Mouse (Mus musculus) adrenal gland, postnatal 36 days (tissue): ENCODE measurements at regions not wholly inside any gene's neighbourhood (a gene's known extent, or its start where the extent isn't known, plus 50 kb on each side); places are given as distances from the start of the nearest gene placed in this dataset.

Source experiments
- DNase-seq, 2 experiments: peaks; one replicate each; pipeline ENCODE4 v3.0.0; 2021; ENCODE audit warnings: mixed read lengths in 1 of 2

DNA sequence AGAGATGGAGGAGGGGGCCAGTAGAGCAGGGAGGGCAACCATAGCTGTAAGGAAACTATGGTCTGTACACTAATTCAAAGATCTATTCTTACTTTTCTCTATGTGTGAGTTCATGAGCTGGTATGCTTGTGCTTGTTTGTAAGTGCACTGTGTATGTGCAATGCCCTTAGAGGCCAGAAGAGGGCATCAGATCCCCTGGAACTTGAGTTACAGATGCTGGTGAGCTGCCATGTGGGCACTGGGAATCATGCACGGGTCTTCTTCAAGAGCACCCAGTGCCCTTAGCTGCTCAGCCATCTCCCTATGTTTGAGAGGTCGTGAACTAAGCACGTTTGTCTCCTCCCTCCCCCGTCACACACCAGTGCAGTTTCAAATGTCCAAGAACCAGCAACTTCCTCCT lies 68.9 kb downstream of the Tbx3 start:
- no peak for DNase-seq

GRCm38 (mm10) chr5:119741116-119741515 lies 70.6 kb downstream of the Tbx3 start:
- DNase-seq = peak; percentile 41 to 63

- DNase-seq = no peak
Observed at GRCm38 (mm10) chr5:119743733-119744132, 73.3 kb downstream of the Tbx3 start.

GRCm38 (mm10) chr5:119747038-119747437 lies 76.6 kb downstream of the Tbx3 start:
- no peak for DNase-seq

DNA sequence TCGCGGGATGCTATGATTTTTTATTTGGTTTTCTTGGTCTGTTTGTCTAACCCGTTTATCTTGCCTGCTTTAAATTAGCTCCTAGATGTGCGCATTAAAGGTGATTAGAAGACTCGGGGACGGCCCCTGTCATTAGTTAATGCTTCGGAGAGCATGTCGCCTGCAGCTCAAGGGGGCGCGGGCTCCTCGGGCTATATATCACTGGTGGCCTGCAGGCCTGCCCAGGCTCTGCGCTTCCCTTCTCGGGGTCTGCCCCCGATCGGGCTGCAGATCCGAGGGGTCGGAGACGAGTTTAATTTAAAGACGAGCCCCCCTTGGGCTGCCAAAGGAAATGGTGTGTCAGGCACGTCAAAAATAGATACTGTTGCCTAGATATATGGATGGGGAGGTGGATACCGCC lies 78.2 kb downstream of the Tbx3 start:
- DNase-seq = no peak

DNA sequence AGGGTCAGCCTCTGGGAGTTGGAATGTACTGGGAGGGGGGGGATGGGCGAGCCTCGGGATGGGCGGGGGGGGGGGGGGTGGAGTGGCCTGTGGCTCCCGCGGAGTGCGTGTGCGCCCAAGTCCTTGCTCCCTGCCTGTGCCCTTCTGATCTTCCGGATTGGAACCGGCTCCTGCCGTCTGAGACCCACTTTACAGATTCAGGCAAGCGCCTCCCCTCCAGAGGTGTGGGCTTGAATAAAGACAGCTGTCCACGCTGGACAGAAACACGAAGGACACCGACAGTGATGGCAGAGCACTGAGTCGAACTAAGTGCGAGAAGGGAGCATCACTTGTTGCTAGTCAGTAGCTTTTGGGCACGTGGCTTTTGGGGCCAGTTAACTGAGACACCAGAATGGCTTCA lies 78.7 kb downstream of the Tbx3 start:
- DNase-seq = no peak

- no peak for DNase-seq
Observed at GRCm38 (mm10) chr5:119755782-119756181, 76.7 kb upstream of the Tbx5 start.

- DNase-seq = no peak
Observed at GRCm38 (mm10) chr5:119758880-119759279, 73.6 kb upstream of the Tbx5 start.

DNA sequence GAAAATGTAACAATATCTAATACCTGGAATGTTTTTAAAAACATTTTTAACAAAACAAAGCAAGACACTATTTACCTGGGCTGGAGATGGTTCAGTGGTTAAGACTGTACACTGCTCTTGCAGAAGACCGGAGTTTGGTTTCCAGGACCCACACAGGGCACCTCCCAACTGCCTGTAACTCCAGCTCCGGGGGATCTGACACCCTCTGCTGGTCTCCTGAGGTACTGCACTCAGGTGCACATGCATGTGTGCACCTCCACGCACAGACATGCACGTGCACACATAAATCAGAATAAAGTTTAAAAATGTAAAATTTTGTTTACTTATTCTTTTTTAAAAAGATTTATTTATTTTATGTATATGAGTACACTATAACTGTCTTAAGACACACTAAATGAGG lies 70.4 kb upstream of the Tbx5 start:
- no peak for DNase-seq

GRCm38 (mm10) chr5:119763337-119763736 lies 69.1 kb upstream of the Tbx5 start:
- DNase-seq = no peak

- DNase-seq = no peak
Observed at GRCm38 (mm10) chr5:119766372-119766771, 66.1 kb upstream of the Tbx5 start.

DNA sequence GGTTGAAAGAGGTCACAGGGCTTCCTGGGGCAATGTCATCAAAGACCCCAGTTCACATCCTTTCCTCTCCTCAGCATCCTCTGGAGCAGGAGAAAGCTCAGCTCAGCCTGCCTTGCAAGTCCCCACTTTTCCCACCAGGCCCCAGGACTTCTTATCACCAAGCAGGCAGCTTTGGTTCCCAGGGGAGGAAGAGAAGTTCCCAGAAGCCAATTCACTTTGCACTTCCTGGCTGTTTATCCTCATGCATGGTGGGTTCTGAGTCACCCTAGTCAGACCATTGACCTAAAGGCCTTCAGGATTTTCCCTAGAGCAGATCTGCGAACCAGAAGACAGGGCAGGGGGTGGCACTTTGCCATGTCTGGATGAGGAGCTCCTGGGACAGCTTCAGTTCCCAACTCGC lies 61.5 kb upstream of the Tbx5 start:
- no peak for DNase-seq

DNA sequence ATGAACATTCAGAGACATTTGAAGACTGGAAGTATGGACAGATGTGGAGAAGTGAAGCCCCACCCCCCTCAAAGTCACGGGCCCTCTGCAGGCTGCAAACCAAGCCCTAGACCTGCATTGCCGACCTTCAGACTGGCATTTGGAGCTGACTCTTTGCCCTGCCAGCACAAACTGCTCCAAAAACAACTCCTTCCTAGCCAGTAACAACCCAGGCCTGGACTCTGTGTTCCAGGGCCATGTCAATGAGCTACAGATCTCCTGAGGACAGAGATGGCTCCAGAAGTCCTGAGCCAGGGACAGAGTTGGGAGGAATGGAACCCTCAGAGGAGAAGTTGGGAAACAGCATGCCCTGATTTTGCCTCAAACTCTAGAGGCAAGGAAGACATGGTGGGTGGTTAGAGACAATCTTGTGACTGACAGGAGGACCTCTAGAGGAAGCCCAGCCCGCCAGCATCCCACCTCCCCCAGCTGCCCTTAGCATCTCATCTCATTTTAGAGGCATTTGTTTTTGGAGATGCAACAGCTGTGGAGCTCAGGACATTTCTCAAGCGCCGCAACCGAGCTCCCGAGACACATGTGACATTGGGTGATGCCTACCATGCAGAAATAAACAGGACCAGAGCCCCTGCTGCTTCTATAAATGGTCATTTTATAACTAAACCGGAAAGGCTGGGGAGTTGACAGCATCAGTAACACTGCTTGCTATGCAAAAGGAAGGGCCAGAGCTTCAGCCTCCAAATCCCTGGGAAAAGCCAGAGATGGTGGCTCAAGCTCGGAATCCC lies 56.2 kb upstream of the Tbx5 start:
- peak; percentile 36 to 46 for DNase-seq

DNA sequence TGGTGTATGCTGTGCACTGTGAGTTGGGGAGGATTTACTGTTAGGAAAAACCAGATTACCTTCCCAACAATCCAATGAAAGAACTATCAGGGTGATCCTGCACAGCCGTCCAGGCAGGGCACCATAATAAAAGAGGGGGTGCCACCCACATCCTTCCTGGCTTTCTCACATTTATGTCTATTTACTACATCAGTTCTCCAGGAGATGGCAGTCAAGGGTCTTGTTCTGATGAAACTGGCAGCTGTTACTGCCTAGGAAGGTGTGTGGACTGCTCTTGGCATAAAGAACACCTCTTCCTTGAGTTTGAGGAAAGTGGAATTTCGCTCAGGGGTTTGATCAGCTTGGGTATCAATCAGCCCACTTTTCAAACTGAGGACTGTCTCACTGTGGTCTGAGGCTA lies 54.6 kb upstream of the Tbx5 start:
- DNase-seq = peak in 1 of 2 experiments; percentile 5

GRCm38 (mm10) chr5:119781375-119781774 lies 51.1 kb upstream of the Tbx5 start:
- no peak for DNase-seq
